Mouse (Mus musculus) adrenal gland, postnatal 4 days (tissue): ENCODE data around the gene Ruvbl2. TPM values are rescaled to one million over a fixed set of nuclear protein-coding genes. Genes with fewer than 3 reads are reported as not detected.
A peak's percentile ranks its signal among the peaks of the same experiment; 100 is the strongest.

Experiments
- DNase-seq, 2 experiments: peaks; one replicate each; pipeline ENCODE4 v3.0.0; 2021 to 2022; ENCODE audit warnings: low spot score in 2 of 2, mixed read lengths in 2 of 2
- total RNA-seq, 2 experiments: library from RNA; stranded (reverse); gene quantifications; 2 replicates each; pipeline ENCODE4 v1.2.3; 2021

Ruvbl2 gene
- total RNA-seq, 2 experiments from 2014 or later, result 56.5 to 65.0 TPM

DNA sequence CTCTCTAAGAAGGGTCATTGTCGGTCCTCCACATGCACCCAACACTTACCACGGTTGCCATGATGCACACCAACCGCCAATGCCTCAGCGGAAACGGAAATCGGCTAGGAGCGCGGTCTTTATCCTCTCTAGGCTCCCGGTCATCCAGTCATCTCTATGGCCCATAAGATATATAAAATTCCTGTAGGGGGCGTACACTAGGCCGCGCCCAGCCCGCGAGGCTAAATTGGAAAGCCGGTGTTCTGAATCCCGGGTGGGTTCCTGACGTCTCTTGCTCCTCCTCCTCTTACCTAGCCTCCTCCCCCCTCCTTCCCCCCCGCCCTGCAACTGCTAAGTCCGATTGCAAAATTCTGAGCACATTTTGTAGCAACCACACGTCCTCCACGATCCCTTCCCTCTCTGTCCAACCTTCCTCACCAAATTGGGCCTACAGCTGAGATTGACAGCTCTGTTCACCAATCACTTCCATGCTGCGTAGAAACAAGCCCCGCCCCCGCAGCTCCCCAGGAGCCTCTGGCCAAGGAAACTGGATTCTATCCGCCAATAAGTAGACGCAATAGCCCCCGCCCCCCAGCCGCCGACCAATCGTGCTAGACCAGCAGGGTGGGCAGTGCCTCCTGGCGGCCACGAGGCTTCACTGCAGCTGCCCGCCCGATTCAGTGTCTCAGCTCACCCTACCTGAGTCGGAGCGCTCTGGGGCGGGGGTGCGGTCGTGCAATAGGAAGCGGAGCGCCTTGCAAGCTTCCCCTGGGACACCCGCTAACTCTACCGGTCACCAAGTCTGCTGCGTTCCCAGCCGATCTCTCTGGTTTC lies 3.5 kb downstream of the Ruvbl2 start, which contains the start of gene Gys1:
Gene Gys1, plus strand, starts transcription at position 642 of the 813 bp plus-strand sequence.
- peak; percentile 99 for DNase-seq

DNA sequence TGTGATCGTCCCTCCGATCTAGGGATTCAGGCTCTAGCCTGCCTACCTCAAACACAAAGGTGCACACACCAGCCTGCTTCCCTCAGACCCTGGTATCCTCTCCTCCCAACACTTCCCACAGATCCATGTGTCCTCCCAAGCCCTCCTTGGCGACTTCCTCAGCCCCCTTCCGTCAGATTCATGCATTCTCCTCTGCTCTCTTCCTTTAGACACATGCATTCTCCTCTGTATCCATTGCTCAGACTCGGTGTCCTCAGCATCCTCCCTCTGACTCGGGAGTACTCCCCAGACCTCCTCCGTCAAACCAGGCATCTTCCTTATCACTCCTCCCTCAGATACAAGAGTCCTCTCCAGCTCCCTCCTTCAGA lies 4.1 kb downstream of the Ruvbl2 start:
- no peak for DNase-seq

DNA sequence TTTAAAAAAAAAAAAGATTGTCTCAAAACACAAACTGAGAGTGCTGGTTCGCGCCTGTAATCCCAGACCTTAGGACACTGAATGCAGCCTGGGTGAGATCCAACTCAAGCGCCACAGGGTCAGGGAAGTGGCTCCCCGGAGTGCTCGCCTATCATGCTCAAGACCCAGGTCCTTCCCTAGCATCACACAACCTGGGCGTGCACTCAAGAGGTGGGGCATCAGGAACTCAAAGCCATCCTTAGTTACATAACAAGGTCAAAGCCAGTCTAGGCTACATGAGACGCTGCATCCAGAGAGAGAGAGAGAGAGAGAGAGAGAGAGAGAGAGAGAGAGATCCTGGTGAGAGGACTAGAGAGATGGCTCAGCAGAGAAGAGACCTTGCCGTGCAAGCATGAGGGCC lies 11.3 kb downstream of the Ruvbl2 start:
- DNase-seq, result no peak

DNA sequence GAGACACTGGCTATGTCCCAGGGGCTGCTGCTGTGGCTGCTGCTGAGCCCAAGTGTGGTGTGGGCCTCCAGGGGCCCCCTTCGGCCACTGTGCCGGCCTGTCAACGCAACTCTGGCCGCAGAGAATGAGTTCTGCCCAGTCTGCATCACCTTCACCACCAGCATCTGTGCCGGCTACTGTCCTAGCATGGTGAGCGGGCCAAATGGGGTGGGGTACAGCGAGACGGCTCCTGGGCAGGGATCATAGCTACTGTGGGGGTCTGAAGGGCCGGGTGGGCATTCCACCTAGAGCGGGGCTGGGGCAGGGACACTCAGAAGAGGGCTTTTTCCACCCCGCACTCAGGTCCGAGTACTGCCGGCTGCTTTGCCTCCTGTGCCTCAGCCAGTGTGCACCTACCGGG lies 16.7 kb downstream of the Ruvbl2 start:
- no peak for DNase-seq

DNA sequence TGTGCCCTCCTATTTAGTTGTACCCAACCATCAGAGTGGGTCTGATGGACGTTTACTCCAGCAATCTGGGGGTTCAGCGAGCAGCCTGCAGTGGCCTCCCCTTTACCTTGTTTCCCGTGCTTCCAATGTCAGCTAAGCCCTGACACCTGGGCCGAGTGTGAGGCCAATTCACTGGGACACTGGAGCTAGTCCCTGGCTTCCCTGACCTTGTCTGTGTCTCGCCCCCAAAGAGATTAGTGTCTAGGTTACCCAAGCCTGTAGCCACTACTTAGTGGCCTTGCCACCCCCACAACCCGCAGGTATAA lies 17.3 kb downstream of the Ruvbl2 start, which contains the start of gene Lhb:
Gene Lhb, plus strand, starts transcription at position 206 of the 305 bp plus-strand sequence.
- DNase-seq, result no peak

DNA sequence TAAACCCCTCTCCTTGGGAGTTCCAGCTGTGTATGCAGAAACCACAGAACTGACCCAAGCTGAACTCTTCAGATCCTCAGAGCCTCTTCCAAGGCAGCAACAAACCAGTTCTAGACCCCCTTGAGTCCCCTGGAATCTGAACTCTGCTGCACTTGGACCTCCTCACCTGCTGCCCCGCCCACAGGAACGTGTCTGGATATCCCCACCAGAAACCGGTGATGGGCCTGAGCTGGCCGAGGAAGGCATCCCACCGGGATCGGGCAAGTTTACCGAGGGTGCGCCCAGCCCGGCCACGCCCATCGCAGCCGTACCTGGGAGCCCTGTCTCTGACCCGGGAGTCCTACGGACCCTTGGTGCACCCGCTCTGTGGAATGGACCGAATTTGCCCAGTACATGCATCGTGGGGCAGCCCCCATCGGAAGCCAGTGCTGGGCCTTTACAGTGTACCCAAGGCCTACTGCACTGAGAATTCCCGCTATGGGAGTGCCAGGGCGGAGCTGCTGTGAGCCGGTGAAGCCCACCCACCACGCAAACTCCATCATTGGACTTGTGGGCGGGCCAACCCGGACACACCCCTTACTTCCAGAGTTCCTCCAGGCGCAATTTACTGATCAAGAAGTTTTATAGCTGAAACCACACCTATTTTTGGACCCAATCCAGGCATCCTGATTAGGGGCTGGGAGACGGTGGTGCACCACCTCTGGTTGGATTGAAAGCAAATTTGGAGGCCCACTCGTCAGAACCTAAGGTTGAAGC lies 17.9 kb downstream of the Ruvbl2 start:
- no peak for DNase-seq

DNA sequence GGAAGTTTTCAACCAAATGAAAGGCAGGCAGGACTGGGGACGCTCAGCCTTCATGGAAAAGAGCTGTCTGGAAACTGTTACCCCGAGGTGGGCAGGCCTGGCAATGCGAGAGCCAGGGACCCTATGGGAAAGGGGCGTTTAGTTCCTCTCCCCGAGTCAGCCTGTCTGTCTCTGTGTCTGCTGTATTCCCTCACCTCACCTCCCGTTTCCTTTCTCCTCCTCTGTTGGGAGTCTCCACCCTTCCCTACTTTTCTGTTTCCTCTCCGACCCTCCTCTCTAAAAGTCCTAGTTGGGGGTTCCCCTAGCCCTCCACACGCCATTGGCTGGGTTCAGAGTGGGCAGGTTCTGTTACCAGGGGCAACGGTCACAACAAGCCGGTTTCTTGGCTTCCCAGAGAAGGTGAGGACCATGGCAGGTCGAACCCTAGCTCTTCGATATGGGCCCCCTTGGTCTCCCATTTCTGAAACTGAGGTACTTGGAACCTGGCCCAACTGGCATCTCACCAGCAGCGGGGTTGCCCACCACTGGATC lies 19.9 kb downstream of the Ruvbl2 start:
- no peak for DNase-seq

DNA sequence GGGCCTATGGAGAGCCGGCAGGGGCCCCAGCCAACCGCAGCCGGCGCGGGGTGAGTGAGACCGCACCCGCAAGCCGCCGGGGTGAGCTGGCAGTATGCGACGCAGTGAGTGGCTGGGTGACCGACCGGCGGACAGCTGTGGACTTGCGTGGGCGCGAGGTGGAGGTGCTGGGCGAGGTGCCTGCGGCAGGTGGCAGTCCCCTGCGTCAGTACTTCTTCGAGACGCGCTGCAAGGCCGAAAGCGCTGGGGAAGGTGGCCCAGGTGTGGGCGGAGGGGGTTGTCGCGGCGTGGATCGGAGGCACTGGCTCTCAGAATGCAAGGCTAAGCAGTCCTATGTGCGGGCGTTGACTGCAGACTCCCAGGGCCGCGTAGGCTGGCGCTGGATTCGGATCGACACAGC lies 22.3 kb downstream of the Ruvbl2 start:
- no peak for DNase-seq

DNA sequence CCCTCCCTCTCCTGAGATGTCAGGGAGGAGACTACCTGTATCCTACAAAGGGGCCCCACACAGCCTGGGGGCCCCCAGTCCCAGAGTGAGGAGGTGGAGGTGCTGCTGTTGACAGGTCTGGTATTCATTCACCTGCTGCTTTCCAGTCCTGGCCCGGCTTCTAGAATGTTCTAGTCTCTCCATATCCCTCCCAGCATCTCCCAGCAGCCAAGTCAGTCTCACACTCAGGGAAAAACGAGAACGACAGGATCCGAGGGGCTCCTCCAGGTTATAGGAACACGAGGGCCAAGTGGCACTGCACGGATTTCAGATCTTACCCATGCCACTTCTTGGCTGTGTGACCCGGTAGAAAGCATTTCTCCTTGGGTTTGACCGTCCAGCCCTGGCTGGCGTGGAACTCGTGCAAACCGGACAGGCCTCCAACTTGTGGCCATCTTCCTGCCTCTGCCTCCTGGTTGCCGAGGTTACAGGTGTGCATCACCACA lies 23.1 kb downstream of the Ruvbl2 start:
- no peak for DNase-seq

DNA sequence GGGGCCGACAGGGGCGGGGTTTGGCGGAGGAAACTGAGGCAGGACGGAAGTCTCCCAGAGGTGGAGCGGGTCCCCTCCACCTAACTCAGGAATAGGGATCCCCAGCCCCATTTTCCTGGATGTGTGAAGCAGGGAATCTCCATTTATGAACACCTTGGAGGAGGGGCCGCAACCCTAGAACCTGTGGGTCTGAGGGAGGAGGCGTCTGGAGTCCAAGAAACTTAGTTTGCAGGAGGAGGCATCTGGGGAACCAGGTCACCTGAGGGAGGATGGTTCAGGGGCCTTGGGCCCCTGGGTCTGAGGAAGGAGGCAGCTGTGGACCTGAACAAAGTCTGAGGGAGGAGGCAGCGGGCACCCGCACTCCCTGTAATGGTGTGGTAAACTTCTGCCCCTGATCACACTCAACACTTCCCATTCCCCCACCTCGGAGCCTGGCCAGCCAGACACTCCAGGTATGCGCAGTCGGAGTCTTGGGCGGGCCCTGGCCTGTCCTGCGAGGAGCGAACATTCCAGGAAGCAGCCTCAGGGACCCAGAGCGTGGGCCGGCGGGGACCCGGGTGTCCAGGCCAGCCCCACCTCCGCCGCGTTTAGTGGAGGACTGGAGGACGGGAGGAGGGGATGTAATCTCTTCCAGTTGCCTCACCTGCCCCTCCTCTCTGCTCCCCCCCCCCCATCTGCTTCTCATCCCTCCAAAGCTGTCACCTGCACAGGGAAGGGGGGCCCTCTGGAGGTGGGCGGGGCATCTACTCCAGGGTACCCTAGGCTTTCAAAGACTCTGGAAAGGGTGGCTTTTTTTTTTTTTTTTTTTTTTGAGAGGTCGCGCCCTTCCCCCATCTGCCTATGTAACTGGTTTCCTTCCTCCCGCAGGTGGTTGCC lies 23.8 kb downstream of the Ruvbl2 start:
- DNase-seq, result no peak

DNA sequence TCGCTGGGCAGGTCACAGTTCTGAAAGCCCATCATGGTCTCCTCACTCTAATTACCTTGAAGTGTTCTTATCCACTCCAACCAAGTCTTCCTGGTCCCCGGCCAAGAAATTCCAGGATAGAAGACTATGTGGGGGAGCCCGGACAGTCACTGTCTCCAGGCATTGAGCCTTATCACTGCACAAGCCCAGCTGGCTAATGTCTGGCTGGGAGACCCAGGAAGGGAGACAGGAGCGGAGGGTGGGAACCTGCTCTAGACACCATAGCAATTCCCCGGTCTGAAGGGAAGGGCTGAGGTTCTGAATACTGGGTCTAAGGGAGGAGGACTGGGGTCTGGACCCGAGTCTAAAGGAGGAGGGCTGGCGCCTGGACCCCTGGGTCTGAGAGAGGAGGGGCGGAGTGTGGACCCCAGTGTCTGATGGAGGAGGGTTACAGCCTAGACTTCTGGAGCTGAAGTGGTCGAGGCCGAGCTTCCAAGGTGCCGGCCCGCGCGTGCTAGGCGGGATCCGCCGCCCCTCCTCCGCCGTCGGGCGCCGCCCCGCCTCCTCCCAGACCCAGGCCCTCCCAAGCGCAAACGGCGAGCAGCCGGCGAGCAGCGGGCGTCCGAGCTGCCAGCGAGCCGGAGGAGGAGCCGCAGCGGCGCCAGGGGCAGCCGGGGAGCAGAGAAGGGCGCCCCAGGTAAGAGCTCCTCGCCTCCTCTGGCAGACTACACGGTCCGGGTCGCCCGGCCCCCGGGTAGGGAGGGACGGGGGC lies 24.6 kb downstream of the Ruvbl2 start, which contains the start of gene Ntf5:
Gene Ntf5, plus strand, starts transcription at position 583 of the 751 bp plus-strand sequence.
- DNase-seq, result no peak

DNA sequence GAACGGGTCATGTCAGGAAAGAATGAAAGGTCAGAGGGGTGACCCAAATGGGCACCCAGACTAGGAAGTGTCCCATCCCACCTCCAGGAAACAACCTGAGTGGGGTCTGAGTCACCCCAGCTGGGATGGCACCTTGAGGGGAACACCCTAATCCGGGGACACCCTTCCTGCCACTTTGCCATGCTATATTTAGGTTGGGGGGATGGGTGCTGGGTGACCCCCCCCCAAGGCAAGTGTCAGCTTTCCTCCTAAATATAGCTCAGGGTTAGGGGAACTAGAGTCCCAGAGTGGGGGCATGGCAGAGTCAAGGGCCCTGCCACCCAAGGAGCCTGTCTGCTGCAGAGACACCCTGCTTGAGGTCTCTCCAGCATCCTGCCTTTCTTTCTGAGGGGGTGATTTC lies 25.5 kb downstream of the Ruvbl2 start:
- no peak for DNase-seq

DNA sequence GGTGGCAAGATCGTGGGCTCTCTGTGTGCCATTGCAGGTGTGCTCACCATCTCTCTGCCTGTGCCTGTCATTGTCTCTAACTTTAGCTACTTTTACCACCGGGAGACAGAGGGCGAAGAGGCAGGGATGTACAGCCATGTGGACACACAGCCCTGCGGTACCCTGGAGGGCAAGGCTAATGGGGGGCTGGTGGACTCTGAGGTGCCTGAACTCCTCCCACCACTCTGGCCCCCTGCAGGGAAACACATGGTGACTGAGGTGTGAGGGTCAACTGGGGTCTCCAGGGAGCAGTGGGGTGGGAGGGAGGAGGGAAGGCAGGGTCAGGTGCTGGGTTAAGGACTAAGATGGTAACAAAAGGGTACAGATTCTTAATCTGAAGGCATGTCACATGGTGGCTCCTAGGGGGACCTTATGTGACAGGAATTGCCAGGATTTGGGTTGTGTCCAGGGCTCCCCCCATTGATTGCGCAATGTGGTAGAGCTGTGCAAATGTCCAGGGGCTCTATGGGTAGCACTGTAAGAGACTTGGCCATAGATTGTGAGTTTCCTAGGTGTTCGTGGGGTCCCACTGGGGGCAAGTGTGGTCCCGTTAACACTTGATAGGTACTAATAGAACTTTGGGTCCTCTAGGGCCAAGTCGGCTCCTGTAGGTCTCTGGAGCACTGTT lies 28.3 kb downstream of the Ruvbl2 start:
- no peak for DNase-seq

DNA sequence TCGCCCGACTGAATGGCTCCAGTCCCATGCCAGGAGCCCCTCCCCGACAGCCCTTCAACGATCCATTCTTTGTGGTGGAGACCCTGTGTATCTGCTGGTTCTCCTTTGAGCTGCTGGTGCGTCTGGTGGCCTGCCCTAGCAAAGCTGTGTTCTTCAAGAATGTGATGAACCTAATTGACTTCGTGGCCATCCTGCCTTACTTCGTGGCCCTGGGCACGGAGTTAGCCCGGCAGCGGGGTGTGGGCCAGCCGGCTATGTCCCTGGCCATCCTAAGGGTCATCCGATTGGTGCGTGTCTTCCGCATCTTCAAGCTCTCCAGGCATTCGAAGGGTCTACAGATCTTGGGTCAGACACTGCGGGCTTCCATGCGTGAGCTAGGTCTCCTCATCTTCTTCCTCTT lies 28.9 kb downstream of the Ruvbl2 start:
- no peak for DNase-seq

DNA sequence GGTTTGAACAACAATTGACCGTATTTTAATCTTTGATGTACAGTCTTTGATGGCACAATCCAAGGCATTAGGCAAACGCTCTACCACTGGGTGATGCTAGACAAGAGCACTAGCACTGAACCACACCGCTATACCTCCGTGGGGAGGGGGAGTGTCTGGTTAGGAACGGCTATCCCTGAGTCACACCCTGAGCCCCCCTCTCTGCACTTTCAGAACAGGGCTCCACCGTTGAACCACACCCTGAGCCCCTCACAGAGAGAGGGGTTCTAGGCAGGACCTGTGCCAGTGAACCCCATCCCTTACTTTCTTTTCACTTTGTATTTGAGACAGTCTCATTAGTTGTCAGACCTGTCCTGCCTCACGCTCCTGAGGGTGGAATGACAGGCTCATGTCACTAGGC lies 29.5 kb downstream of the Ruvbl2 start:
- DNase-seq, result no peak

DNA sequence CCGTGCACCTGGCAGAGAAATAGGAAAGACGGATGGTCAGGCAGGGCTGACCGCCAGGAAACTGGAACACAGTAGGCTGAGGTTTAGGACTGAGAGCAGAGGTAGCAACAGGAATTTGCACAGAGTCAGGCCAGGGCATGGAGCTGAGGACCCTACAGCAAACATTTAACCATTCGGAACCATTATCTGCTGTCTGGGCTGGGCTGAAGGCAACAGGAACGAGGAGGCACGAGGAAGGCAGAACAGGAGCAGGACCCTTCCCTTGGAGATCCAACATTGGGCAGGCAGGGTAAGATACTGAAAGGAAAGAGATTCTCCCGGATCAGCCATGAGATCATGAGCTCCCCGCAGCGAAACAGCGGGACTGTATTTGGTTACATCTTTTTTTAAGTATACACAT lies 30.1 kb downstream of the Ruvbl2 start:
- no peak for DNase-seq

DNA sequence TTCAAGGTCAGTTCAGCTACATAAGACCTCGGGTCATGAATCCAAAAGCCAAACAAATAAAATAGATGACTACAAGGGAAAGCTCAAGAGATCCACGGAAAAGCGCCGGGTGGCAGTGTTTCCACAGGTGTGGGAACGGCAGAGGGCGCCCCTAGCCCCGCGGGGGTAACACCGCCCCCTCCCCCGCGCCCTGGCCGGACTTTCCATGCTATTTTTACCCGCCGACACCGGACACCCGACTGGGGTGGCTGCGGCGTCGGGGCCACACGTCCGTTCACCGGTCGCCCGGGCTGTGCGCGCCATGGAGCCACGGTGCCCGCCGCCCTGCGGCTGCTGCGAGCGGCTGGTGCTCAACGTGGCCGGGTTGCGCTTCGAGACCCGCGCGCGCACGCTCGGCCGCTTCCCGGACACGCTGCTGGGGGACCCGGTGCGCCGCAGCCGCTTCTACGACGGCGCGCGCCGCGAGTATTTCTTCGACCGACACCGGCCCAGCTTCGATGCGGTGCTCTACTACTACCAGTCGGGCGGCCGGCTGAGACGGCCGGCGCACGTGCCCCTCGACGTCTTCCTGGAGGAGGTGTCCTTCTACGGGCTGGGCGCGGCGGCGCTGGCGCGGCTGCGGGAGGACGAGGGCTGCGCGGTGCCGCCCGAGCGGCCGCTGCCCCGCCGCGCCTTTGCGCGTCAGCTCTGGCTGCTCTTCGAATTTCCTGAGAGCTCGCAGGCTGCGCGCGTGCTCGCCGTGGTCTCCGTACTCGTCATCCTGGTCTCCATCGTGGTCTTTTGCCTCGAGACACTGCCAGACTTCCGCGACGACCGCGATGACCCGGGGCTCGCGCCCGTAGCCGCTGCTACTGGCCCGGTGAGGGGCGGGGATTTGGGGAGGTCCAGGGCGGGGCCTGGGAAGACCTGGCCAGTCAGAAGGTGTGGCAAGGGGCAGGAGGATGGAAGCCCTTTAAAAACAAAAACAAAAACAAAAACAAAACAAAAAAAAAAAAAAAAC lies 31.4 kb downstream of the Ruvbl2 start:
- DNase-seq, result no peak
